Mouse (Mus musculus) liver, adult (tissue): Measurements from ENCODE around the gene Tex38.

ENCODE experiments used
- GATA4 ChIP-seq: IDR thresholded peaks from 2 replicates; pipeline ENCODE4 v1.6.1; 2014; ENCODE audit warnings: mild to moderate bottlenecking, low read length; ENCODE audit not compliant: insufficient replicate concordance

Gene Tex38

GRCm38 (mm10) chr4:115780918-115781317, at the start of gene Tex38:
Gene Tex38 (minus strand): TSS chr4:115781018.
- TF ChIP-seq GATA4, result no peak

- TF ChIP-seq GATA4, result peak; percentile 47; the same call in 1 of the 2 replicates
Measured at GRCm38 (mm10) chr4:115830491-115830890, 49.7 kb upstream of the Tex38 start.

- no peak for TF ChIP-seq GATA4
Measured at GRCm38 (mm10) chr4:115828572-115828902, 47.7 kb upstream of the Tex38 start.

- peak; percentile 35; the same call in 1 of the 2 replicates for TF ChIP-seq GATA4
Measured at GRCm38 (mm10) chr4:115827888-115828571, 47.2 kb upstream of the Tex38 start, which contains the start of gene Mob3c. Gene Mob3c (plus strand): TSS chr4:115828092.

- TF ChIP-seq GATA4, result no peak
Measured at GRCm38 (mm10) chr4:115827535-115827887, 46.7 kb upstream of the Tex38 start.

- TF ChIP-seq GATA4, result no peak
Measured at GRCm38 (mm10) chr4:115827066-115827465, 46.2 kb upstream of the Tex38 start.

GRCm38 (mm10) chr4:115825271-115825670, 44.5 kb upstream of the Tex38 start:
- no peak for TF ChIP-seq GATA4

GRCm38 (mm10) chr4:115824178-115824577, 43.4 kb upstream of the Tex38 start:
- TF ChIP-seq GATA4, result peak; percentile 83; the same call in 1 of the 2 replicates

- peak; percentile 79; the same call in 1 of the 2 replicates for TF ChIP-seq GATA4
Measured at GRCm38 (mm10) chr4:115821928-115822327, 41.1 kb upstream of the Tex38 start.

- no peak for TF ChIP-seq GATA4
Measured at GRCm38 (mm10) chr4:115821431-115821830, 40.6 kb upstream of the Tex38 start.

GRCm38 (mm10) chr4:115820944-115821343, 40.1 kb upstream of the Tex38 start:
- TF ChIP-seq GATA4, result no peak

GRCm38 (mm10) chr4:115820199-115820598, 39.4 kb upstream of the Tex38 start:
- no peak for TF ChIP-seq GATA4

- TF ChIP-seq GATA4, result no peak
Measured at GRCm38 (mm10) chr4:115815606-115816005, 34.8 kb upstream of the Tex38 start.

GRCm38 (mm10) chr4:115812326-115812725, 31.5 kb upstream of the Tex38 start:
- TF ChIP-seq GATA4, result no peak

- no peak for TF ChIP-seq GATA4
Measured at GRCm38 (mm10) chr4:115799981-115800380, 19.2 kb upstream of the Tex38 start.

GRCm38 (mm10) chr4:115795360-115795759, 14.5 kb upstream of the Tex38 start:
- TF ChIP-seq GATA4, result no peak

GRCm38 (mm10) chr4:115790864-115791263, 10.0 kb upstream of the Tex38 start:
- TF ChIP-seq GATA4, result no peak
